Mouse (Mus musculus): Measurements from ENCODE around the gene Gm8180. TPM values are rescaled to one million over a fixed set of nuclear protein-coding genes. Genes with fewer than 3 reads are reported as not detected.
"Not testable (repeated sequence)": the region's sequence is repeated elsewhere in the genome, so short reads cannot be mapped to it uniquely, and the experiment has no call there.

Gene Gm8180
- not detected in 2 replicates for polyA plus RNA-seq (2012; rRNA removed)

DNA sequence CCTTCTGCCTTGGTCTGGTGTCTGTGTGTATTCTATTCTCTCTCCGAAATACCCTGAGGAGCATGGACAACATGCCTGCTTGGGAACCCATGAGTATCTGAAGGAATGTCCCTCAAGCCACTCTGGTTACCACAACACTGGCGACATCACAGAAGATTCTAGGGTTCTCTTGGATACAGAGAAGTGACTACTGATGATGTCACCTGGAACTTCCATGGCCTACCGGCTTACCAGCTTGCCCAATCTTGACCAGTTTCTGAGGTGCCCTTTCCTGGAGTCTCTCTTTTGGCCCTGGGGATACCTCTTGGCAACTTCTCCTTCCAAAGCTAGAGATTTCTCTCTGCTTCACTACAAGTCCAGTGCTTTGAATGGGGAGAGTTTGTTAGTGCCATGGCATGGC lies at the start of gene Gm8180:
Gm8180 (minus strand) TSS at position 101 of the 400 bp plus-strand sequence.
- DNase-seq (ENCODE audit: low read depth) = not testable (repeated sequence)

DNA sequence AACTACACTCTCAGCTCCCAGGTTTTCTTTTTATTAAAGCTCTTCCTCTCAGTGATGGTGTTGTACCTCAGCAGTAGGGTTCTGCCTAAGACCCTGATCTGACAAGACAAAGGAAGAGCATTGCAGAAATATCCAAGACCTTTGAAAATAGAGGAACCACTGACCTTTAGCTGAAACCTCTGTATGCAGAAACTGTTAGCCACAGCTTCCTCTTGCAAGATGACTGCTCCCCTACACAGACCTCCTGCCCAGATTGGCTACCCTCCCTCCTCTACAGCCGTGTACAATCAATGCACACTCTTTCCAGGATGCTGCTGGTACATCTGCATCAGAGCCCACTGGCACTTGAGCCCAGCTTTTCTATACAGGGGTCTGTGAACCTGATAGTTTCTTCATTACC lies 45.8 kb upstream of the Gm8180 start:
- not testable (repeated sequence) for DNase-seq (ENCODE audit: low read depth)

DNA sequence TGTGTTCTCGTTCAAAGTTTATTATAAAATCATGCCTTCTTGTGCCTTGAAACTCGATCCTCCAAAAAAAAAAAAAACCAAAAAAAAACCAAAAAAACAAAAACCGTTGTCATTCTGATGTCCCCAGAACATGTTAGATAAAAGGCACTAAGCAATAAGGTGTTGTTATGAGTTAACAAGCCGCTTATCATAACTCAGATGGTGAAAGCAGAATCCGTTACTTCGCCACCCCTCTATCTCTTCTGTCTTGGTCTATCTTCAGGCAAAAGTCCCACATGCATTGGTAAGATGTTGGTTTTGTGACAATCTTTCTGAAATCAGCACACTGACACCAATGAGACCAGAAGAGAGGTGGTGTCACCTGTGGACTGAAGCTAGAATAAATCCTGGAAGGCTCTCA lies 39.6 kb upstream of the Gm8180 start:
- not testable (repeated sequence) for DNase-seq (ENCODE audit: low read depth)

DNA sequence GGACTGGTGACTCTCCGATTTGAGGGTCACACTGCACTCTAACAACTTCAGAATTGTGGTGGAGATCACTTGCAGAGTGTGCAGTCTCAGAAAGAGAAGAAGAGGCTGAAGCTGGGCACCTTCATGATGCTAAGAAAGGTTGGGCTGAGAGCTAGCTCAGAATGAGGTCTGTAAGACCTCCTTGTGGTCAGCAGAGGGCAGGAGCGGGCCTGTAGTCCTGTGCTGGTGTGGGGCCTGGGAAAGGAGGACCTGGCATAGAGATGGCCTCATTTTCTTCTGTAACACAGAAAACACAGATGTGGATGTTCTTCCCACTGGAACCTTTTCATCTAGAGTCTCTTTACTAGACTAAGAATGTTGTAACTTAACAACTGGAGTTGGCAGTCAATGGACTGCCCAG lies 37.3 kb upstream of the Gm8180 start:
- not testable (repeated sequence) for DNase-seq (ENCODE audit: low read depth)

DNA sequence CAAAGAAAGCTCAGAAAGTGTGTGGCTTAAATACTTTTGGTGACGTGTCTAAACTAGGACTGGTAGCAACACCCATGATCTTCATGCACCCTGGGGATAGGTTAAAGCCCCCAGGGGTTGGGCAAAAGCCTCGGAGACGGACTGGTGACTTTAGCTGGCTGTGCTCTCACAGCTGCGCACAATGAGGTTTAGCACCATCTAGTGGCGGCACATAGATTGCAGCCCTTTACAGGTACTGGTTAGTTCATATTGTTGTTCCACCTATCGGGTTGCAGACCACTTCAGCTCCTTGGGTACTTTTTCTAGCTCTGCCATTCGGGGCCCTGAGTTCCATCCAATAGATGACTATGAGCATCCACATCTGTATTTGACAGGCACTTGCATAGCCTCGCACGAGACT lies 27.9 kb upstream of the Gm8180 start:
- not testable (repeated sequence) for DNase-seq (ENCODE audit: low read depth)

DNA sequence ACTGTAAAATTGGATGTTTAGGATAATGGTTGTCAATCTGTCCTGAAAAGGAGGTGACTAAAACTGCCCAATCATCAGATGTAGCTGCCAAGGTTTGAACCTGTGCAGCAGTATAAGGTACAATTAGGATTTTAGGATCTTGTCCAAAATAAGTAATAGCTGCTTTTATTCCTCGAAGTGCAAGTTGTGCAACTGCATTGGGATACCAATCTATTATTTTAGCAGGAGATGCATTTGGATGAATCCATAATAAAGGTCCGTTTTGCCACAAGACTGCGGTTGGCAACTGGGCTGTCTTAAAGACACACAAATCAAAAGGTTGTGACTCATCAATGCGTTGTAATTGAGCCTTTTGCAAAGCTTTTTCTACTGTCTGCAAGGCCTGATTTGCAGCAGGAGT lies 23.6 kb upstream of the Gm8180 start:
- DNase-seq (ENCODE audit: low read depth) = not testable (repeated sequence)

DNA sequence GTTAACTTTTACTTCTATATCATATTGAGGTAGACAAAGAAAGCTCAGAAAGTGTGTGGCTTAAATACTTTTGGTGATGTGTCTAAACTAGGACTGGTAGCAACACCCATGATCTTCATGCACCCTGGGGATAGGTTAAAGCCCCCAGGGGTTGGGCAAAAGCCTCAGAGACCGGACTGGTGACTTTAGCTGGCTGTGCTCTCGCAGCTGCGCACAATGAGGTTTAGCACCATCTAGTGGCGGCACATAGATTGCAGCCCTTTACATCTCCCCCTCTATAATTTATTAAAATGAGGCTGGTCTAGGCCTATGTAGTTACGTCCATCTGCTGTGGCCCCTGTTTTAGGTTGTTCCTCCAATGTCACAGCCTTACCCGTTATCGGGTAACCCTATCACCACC lies 19.9 kb upstream of the Gm8180 start:
- not testable (repeated sequence) for DNase-seq (ENCODE audit: low read depth)

DNA sequence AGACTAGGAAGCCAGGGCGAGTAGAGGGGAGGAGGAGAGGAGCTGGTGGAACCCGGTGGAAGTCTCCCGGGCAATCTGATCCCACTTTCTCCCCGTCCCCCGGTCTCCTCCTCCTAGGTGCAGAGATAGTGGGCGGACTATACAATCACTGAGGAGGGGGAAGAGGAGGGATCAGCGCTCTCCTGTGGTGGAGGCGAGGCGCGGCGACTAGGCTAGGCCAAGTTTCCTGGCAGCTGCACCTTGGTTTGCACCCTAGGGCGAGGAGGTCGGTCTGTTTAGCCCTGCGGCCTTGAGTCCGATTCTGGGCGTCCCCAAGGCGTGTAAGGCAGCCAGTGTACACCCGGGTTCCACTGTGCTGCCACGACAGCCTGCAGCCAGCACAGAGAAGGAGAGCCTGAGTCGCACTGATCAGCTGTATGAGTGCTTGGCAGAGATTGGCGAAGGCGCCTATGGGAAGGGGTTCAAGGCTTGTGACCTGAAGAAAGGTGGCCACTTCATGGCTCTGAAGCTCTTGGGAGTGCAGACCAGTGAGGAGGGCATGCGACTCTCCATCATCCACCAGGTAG lies 12.4 kb upstream of the Gm8180 start:
- DNase-seq (ENCODE audit: low read depth) = not testable (repeated sequence)

DNA sequence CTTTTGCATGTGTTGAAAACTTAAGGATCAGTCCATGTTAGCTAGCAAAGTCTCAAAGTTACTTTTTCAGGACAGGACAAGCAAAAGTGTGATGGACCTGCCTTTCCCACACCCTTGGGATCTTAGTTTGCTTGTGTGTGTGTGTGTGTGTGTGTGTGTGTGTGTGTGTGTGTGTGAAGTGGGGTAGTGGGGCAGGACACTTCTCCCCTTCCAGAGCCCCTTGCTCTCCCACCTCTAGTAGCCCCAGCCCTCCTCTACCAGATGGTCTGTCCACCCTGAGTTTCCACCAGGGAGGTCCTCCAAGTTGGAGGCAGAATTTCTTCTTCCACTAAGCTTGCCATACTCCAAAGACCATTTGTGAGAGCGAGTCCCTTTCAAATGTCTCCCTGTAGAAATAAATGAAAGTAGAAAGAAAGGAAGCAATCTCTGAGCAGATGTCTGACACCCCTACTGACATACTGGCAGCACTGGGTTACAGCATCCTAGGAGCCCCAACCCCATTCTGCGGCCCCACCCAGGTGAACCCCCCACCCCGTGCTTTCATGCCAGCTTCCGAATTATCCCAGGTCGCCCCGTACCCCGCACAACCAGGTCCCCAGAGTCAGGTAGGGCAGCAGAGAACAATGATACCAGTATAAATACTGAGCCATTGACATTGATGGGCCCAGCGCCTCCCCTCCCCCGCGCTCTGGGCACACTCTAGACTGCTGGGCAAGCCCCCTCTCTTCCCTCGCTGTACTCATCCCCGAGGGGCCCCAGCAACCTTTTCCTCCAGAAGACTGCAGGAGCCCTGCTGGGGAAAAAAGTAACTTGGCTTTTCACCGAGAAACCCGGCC lies 11.7 kb upstream of the Gm8180 start:
- no peak for DNase-seq (ENCODE audit: low read depth)

DNA sequence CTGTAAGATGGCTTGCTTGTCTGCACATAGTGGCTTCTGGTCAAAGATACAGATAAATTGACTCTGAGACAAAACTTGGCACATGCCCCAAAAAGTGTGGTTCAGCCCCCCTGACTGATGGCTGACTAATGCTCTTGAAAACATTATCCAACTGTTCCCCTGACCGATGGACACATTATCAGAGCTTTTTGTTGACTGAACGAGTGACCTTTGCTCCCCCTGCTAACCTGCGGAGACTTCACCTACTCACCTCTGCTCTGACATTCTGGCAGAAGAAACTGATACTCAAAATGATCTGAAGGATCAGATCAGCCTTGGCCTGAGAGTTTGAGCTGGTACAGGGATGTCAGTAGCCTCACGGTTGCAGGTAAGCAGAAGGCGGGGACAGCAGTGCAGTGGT lies 9.3 kb upstream of the Gm8180 start:
- not testable (repeated sequence) for DNase-seq (ENCODE audit: low read depth)

DNA sequence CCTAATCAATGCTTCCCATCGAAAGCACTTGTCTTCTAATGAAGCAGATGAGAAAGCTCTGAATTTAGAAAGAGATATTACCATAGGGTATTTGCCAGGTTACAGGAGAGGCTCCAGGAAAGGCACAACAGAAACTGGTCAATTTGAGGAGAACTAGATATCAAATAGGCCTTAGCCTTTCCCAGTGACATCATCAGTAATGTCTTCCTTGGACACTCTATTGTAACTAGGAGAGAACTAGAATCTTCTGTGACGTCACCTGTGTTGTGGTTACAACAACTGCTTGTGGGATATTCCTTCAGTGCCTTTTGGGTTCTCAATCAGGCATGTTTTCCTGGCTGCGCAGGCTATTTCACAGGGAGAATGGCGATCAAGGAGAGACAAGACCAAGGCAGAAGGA lies 37.0 kb downstream of the Gm8180 start, which contains the start of gene Gm6526:
Gm6526 (plus strand) TSS at position 301 of the 400 bp plus-strand sequence.
- not testable (repeated sequence) for DNase-seq (ENCODE audit: low read depth)

Other genes with a start within 250 kb of the Gm8180 start
- 0.19 TPM in 1 of 2 replicates, not detected in the other for gene Gm5799, start 241.2 kb downstream of the Gm8180 start, polyA plus RNA-seq (2012; rRNA removed)
- not detected in 2 replicates for gene Gm17654, start 205.6 kb downstream of the Gm8180 start, polyA plus RNA-seq (2012; rRNA removed)
- not detected in 2 replicates for gene Gm10375, start 176.7 kb downstream of the Gm8180 start, polyA plus RNA-seq (2012; rRNA removed)
- gene Gm8165, start 107.5 kb downstream of the Gm8180 start, polyA plus RNA-seq (2012; rRNA removed) = not detected in 2 replicates
- gene Gm7324, start 86.9 kb downstream of the Gm8180 start, polyA plus RNA-seq (2012; rRNA removed) = not detected in 2 replicates
- gene Gm16506, start 57.3 kb downstream of the Gm8180 start, polyA plus RNA-seq (2012; rRNA removed) = not detected in 2 replicates
- gene Gm6526, start 36.9 kb downstream of the Gm8180 start, polyA plus RNA-seq (2012; rRNA removed) = not detected in 2 replicates
- gene Ear1, start 90.8 kb upstream of the Gm8180 start, polyA plus RNA-seq (2012; rRNA removed) = 0.63 TPM in 1 of 2 replicates, not detected in the other
- not detected in 2 replicates for gene Ear10, start 138.8 kb upstream of the Gm8180 start, polyA plus RNA-seq (2012; rRNA removed)
- gene Gm8113, start 140.6 kb upstream of the Gm8180 start, polyA plus RNA-seq (2012; rRNA removed) = 1.9 and 3.1 TPM in 2 replicates
- gene Ang5, start 172.3 kb upstream of the Gm8180 start, polyA plus RNA-seq (2012; rRNA removed) = not detected in 2 replicates
- gene Ang6, start 217.5 kb upstream of the Gm8180 start, polyA plus RNA-seq (2012; rRNA removed) = not detected in 2 replicates

All from gonadal fat pad, adult 2 months (tissue).